Comparison of ENCODE assay signal across 9 mouse cellular contexts in the genomic region with DNA sequence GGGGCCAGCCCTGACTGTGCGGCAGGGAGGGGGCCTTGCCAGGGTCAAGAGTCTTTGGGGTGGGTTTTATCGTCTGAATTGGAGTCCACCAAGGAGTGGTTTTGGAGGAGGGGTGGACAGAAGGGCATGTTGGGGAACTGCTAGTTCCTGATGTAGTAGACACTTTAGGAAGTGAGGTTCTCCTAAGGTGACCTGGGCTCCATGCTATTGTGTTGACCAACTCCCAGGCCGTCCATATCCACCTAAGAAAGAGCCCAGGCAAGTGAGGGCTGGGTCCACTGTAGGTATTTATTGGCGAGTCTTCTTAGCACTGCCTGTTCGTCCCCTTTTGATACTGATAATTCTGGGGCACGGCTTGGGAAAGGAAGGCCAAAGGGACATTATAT. TPM values are rescaled to one million over a fixed set of nuclear protein-coding genes. Genes with fewer than 3 reads are reported as not detected.
DNase-seq lines count a peak whose midpoint lies in the region; ATAC-seq and TF ChIP-seq lines count a peak whose summit lies in the region.
"Had no signal": no experiment of that assay in that cellular context is flagged by ENCODE, and none has a peak within 500 bp of the region (broad histone marks: within the 10 kb centered on the region; RNA-seq: fewer than 3 reads in every experiment).

No protein-coding gene starts in this region.

- no peak for TF ChIP-seq POLR2A in lung, adult 2 months (IDR thresholded peaks at IDR 0.05; ENCODE audit: borderline replicate concordance, extremely low read depth, low read depth, low read length)

- WGBS in heart, embryonic 10.5 days, result 54% methylated on average over 6 of the region's 6 CpGs
- WGBS in lung, postnatal 0 days, result 45% methylated on average over 6 of the region's 6 CpGs
- 46% methylated on average over 6 of the region's 6 CpGs for WGBS in lung, adult 2 months
- WGBS in liver, embryonic 12.5 days (ENCODE audit: insufficient replicate concordance), result 20% methylated on average over 6 of the region's 6 CpGs
- WGBS in stomach, embryonic 16.5 days, result 46% methylated on average over 6 of the region's 6 CpGs

- no peak overlapping the region for H3K4me3 ChIP-seq in heart, embryonic 10.5 days
- no peak overlapping the region for H3K4me3 ChIP-seq in lung, postnatal 0 days (ENCODE audit: low read depth, low read length)
- H3K4me3 ChIP-seq in lung, adult 2 months (replicated peaks; ENCODE audit: extremely low read depth, low read depth, low read length), result no peak overlapping the region
- H3K4me3 ChIP-seq in liver, embryonic 12.5 days, result peak overlapping the region; percentile 26
- H3K4me3 ChIP-seq in stomach, embryonic 16.5 days (replicated peaks; ENCODE audit: low read length), result no peak overlapping the region

- H3K4me2 ChIP-seq in lung, postnatal 0 days (replicated peaks; ENCODE audit: low read depth, low read length), result no peak overlapping the region; the same call in 1 of the 2 replicates
- peak overlapping the region; percentile 71 for H3K4me2 ChIP-seq in liver, embryonic 12.5 days
- H3K4me2 ChIP-seq in stomach, embryonic 16.5 days (ENCODE audit: low read depth, low read length), result peak overlapping the region; percentile 33

- TF ChIP-seq CTCF in lung, postnatal 0 days (IDR thresholded peaks at IDR 0.05), result no peak
- no peak for TF ChIP-seq CTCF in lung, adult 2 months (IDR thresholded peaks at IDR 0.05; ENCODE audit: insufficient read depth, low read length)

- H3K27me3 ChIP-seq in heart, embryonic 10.5 days (ENCODE audit: insufficient read depth, poor library complexity, severe bottlenecking), result no peaks in the 10 kb centered on the region
- no peaks in the 10 kb centered on the region for H3K27me3 ChIP-seq in lung, postnatal 0 days (replicated peaks; ENCODE audit: insufficient read depth, low read length)
- no peaks in the 10 kb centered on the region for H3K27me3 ChIP-seq in liver, embryonic 12.5 days (replicated peaks)
- no peaks in the 10 kb centered on the region for H3K27me3 ChIP-seq in stomach, embryonic 16.5 days (ENCODE audit: control insufficient read depth, insufficient read depth, low read length)

- H3K27ac ChIP-seq in heart, embryonic 10.5 days, result peak overlapping the region; percentile 76
- H3K27ac ChIP-seq in lung, postnatal 0 days (ENCODE audit: low read length), result peak overlapping the region; percentile 90
- H3K27ac ChIP-seq in liver, embryonic 12.5 days, result peak overlapping the region; percentile 99
- H3K27ac ChIP-seq in stomach, embryonic 16.5 days (ENCODE audit: low read length), result peak overlapping the region; percentile 93

- no peak for TF ChIP-seq EP300 in lung, postnatal 0 days (IDR thresholded peaks at IDR 0.05)

- no peaks in the 10 kb centered on the region for H3K9me3 ChIP-seq in heart, embryonic 10.5 days
- H3K9me3 ChIP-seq in lung, postnatal 0 days (ENCODE audit: low read length), result no peaks in the 10 kb centered on the region
- no peaks in the 10 kb centered on the region for H3K9me3 ChIP-seq in liver, embryonic 12.5 days (replicated peaks)
- no peaks in the 10 kb centered on the region for H3K9me3 ChIP-seq in stomach, embryonic 16.5 days (replicated peaks; ENCODE audit: control insufficient read depth, low read length)

- H3K36me3 ChIP-seq in heart, embryonic 10.5 days, result no peaks in the 10 kb centered on the region
- no peaks in the 10 kb centered on the region for H3K36me3 ChIP-seq in lung, postnatal 0 days (ENCODE audit: insufficient read depth, low read length)
- H3K36me3 ChIP-seq in liver, embryonic 12.5 days, result no peaks in the 10 kb centered on the region
- no peaks in the 10 kb centered on the region for H3K36me3 ChIP-seq in stomach, embryonic 16.5 days (ENCODE audit: control insufficient read depth, insufficient read depth, low read length)

- no peak overlapping the region for H3K9ac ChIP-seq in lung, postnatal 0 days (replicated peaks; ENCODE audit: low read depth)
- H3K9ac ChIP-seq in liver, embryonic 12.5 days, result peak overlapping the region; percentile 69
- H3K9ac ChIP-seq in stomach, embryonic 16.5 days (ENCODE audit: low read length), result peak overlapping the region; percentile 43

- peak; percentile 75 for DNase-seq in heart, embryonic 10.5 days (ENCODE audit: low spot score)
- no peak for DNase-seq in heart, adult 8-10 months (ENCODE audit: low spot score)
- no peak for DNase-seq in lung, postnatal 0 days (ENCODE audit: low spot score)
- DNase-seq in lung, adult 2 months, result no peak
- no peak for DNase-seq in cerebellum, adult 9-10 months
- DNase-seq in cerebellum, adult 11-12 months, result no peak
- DNase-seq: cerebellum, adult 18-20 months had no signal

- ATAC-seq in lung, postnatal 0 days, result peak; percentile 48; the same call in 1 of the 2 replicates
- ATAC-seq in liver, embryonic 12.5 days, result peak; percentile 10
- ATAC-seq in stomach, embryonic 16.5 days (ENCODE audit: insufficient read depth, low FRiP score), result no peak; the same call in 1 of the 2 replicates

- H3K4me1 ChIP-seq in heart, embryonic 10.5 days, result peaks cover 48% of the 10 kb centered on the region
- peaks cover 17% of the 10 kb centered on the region for H3K4me1 ChIP-seq in lung, postnatal 0 days (ENCODE audit: insufficient read depth, low read depth, low read length)
- peaks cover 13% of the 10 kb centered on the region for H3K4me1 ChIP-seq in lung, adult 2 months (ENCODE audit: control insufficient read depth, insufficient read depth, low read length)
- peaks cover 70% of the 10 kb centered on the region for H3K4me1 ChIP-seq in liver, embryonic 12.5 days
- peaks cover 20% of the 10 kb centered on the region for H3K4me1 ChIP-seq in stomach, embryonic 16.5 days (ENCODE audit: control insufficient read depth, insufficient read depth, low read length)

RNA-seq across cellular contexts. Expression of gene Actb, which starts 14.5 kb away (rescaled TPM):
- 6,505 and 8,921 TPM in 2 replicates for polyA plus RNA-seq in heart, embryonic 10.5 days (2016; fragmentation: Nextera tagmentation; extraction: Ambion mirVana)
- total RNA-seq in heart, adult 8-10 months (2022), result 100 to 1,000 TPM; 461 to 845 (median 654) TPM
- polyA plus RNA-seq in lung, postnatal 0 days (2015; fragmentation: Nextera tagmentation; extraction: Ambion mirVana), result 18,716 and 19,008 TPM in 2 replicates
- polyA plus RNA-seq in lung, adult 2 months (2012; rRNA removed), result 5,708 and 6,451 TPM in 2 replicates
- polyA plus RNA-seq in liver, embryonic 12.5 days (2016; fragmentation: Nextera tagmentation; extraction: Ambion mirVana), result 7,775 and 7,997 TPM in 2 replicates
- 14,659 and 15,131 TPM in 2 replicates for polyA plus RNA-seq in stomach, embryonic 16.5 days (2015; fragmentation: Nextera tagmentation; extraction: Ambion mirVana)

RNA-seq across cellular contexts. Expression of gene Fbxl18, which starts 25.8 kb away (rescaled TPM):
- polyA plus RNA-seq in heart, embryonic 10.5 days (2016; fragmentation: Nextera tagmentation; extraction: Ambion mirVana), result 13.4 and 14.6 TPM in 2 replicates
- 1 to 10 TPM; 3.7 to 5.2 (median 4.7) TPM for total RNA-seq in heart, adult 8-10 months (2022)
- 6.3 and 7.9 TPM in 2 replicates for polyA plus RNA-seq in lung, postnatal 0 days (2015; fragmentation: Nextera tagmentation; extraction: Ambion mirVana)
- polyA plus RNA-seq in lung, adult 2 months (2012; rRNA removed), result 21.3 and 22.5 TPM in 2 replicates
- 5.8 and 6.1 TPM in 2 replicates for polyA plus RNA-seq in liver, embryonic 12.5 days (2016; fragmentation: Nextera tagmentation; extraction: Ambion mirVana)
- polyA plus RNA-seq in stomach, embryonic 16.5 days (2015; fragmentation: Nextera tagmentation; extraction: Ambion mirVana), result 8.2 and 9.7 TPM in 2 replicates

RNA-seq across cellular contexts. Expression of gene Fscn1, which starts 39.1 kb away (rescaled TPM):
- polyA plus RNA-seq in heart, embryonic 10.5 days (2016; fragmentation: Nextera tagmentation; extraction: Ambion mirVana), result 254 and 329 TPM in 2 replicates
- total RNA-seq in heart, adult 8-10 months (2022), result 10 to 100 TPM in 3 of 4 experiments, 1 to 10 TPM in 1; 9.9 to 28.6 (median 23.6) TPM
- polyA plus RNA-seq in lung, postnatal 0 days (2015; fragmentation: Nextera tagmentation; extraction: Ambion mirVana), result 69.1 and 81.4 TPM in 2 replicates
- polyA plus RNA-seq in lung, adult 2 months (2012; rRNA removed), result 21.0 and 26.3 TPM in 2 replicates
- polyA plus RNA-seq in liver, embryonic 12.5 days (2016; fragmentation: Nextera tagmentation; extraction: Ambion mirVana), result 69.1 and 69.4 TPM in 2 replicates
- polyA plus RNA-seq in stomach, embryonic 16.5 days (2015; fragmentation: Nextera tagmentation; extraction: Ambion mirVana), result 161 and 176 TPM in 2 replicates
